Mouse (Mus musculus) MEL-GATA-1-ER (cell line): Measurements from ENCODE around the gene Slc2a4.

Experiments used
- DNase-seq: peaks from one replicate; pipeline ENCODE4 v3.0.0-alpha.2; 2012; ENCODE audit warnings: low read depth; ENCODE audit errors: extremely low read depth

Gene Slc2a4

GRCm38 (mm10) chr11:69901993-69902392 lies 46.0 kb downstream of the Slc2a4 start:
- DNase-seq = no peak

DNA sequence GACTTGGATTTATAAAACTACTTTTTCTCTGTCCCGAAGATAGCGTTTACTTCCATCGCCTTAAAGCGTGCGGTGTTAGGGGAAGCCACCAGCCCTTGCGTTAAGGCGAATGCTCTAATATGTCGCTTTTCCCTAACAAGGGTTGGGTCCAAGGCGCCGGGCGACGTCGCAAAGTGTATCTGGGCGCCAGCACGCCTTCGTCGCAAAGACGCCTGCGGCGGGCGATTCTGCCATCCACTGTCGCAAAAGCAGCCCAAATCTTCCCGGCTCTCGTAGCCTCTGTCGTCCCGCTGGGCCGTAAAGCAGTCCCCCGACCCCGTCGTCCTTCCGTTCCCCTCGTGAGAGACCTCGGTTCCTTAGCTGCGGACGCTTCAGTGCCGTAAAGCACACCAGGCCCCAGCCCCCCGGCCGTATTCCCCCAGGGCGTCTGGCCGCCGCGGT lies 46.6 kb downstream of the Slc2a4 start:
- peak; percentile 98 for DNase-seq

DNA sequence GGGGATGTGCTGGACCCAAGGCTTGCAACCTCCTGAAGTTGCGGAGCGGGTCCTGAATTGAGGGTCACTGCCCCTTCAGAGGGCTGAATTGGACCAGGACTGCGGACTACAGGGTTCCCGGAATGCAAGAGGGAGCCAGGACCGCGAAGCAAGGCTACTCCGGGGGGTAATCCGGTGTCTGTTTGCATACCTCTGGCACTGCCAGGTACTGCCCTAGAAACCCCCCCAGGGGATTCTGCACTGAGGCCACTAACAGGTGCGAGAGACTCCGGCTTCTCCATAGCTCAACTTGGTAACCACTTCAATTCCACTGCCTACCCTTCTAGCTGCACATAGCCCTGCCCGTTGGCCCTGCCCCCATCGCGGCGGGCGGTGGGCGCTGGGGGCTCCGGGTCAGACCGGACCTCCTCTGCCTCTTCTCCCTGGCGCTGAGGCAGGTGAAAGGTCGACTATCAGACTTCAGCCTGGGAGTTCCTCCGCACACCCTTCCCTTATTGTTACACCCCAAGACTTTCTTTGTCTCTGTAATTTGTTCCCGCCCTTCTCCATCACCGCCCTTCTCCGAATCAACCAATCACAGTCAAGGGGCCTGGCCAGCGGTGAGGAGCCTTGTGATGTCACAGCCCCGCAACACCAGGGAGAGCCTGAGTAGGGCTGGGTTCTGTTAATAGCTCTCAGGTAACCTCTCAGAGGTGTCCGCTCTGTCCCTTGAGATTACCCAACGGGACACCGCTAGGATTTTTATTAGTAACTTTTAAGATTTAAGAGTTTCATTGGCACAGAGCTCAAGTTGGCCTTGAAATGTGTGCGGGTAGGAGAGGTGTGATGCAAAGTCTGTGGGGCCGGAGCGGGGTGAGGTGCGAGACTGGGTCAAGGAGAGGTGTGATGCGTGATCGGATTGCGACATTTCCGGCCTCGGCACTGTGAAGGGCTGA lies 47.2 kb downstream of the Slc2a4 start, which contains the start of the genes 2810408A11Rik and Neurl4:
Gene 2810408A11Rik, minus strand, starts transcription at position 517 of the 935 bp plus-strand sequence.
Gene Neurl4, plus strand, starts transcription at position 602 of the 935 bp plus-strand sequence.
- DNase-seq = peak; percentile 94

DNA sequence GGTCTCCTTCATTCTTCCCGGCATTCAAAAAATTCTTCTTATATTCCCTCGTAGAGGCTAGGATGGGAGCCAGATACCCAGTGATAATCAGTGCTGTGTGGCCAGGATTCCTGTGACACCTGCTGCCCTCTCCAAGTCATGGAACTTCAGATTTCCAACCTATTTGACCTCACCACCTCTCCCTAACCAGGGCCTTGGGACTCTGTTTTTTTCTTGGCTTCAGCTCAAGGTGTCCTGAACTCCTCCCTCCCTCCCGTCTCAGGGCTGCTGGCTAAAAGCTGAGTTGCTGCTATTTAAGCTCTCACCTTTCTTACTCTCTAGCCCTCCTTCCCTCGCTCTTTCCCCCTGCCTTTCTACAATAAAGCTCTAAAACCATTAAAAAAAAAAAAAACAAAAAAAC lies 48.1 kb downstream of the Slc2a4 start:
- DNase-seq = no peak

DNA sequence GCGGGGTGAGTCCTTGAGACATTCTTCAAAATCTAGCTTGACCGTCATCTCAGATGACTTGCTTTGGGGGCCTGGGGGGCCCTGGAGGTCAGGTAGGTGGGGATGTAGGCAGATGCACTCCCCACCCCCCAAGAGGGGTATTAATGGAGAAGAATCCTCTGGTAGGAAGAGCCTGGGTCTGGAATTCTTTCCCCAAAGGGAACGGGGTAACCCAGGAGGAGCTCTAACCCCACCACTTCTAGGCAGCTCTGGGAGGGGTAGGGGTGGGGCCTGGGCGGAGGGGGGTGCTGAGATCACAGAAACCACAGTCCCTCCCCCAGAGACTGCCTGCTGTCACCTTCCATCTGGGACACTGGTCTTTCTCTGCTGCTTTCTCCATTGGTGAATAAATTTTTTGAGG lies 52.7 kb downstream of the Slc2a4 start, which contains the start of gene Acap1:
Gene Acap1, minus strand, starts transcription at position 249 of the 400 bp plus-strand sequence.
- no peak for DNase-seq

DNA sequence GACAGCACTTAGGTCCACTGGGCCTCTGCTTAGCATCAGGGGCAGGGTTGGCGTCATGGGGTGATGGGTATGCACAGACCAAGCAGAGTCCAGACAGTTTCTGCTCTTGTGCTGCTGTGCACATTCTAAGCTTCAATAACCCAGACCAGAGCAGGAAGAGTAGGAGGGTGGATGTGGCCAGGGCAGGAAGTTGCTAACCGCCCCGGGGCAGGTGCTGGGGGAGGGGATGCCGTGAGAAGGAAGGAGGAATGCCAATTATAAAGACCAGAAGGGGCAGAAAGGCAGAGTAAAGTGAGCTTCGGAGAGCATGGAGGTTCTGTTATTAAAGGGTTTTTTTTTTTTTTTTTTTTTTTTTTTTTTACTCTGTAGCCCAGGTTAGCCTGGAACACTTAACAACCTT lies 53.3 kb downstream of the Slc2a4 start:
- no peak for DNase-seq
